Mouse (Mus musculus): ENCODE measurements at regions not wholly inside any gene's neighbourhood (a gene's known extent, or its start where the extent isn't known, plus 50 kb on each side); places are given as distances from the start of the nearest gene placed in this dataset.

- H3K27me3 ChIP-seq (ENCODE audit: control insufficient read depth, insufficient read depth, low read length), result no peaks in the 10 kb centered on the region
- no peaks in the 10 kb centered on the region for H3K4me1 ChIP-seq (replicated peaks; ENCODE audit: control insufficient read depth, insufficient read depth, low read length)
- H3K4me2 ChIP-seq (replicated peaks), result no peak overlapping the region
- H3K27ac ChIP-seq, result no peak overlapping the region
- H3K9ac ChIP-seq, result no peak overlapping the region
- no peaks in the 10 kb centered on the region for H3K36me3 ChIP-seq (replicated peaks; ENCODE audit: control insufficient read depth, insufficient read depth)
- no peaks in the 10 kb centered on the region for H3K9me3 ChIP-seq (ENCODE audit: control insufficient read depth, low read length)
- no peak overlapping the region for H3K4me3 ChIP-seq (replicated peaks; ENCODE audit: low read length)
- no peak for ATAC-seq (ENCODE audit: low FRiP score)
- 63% methylated on average over 4 of the region's 4 CpGs for WGBS
- no peak for DNase-seq (ENCODE audit: low spot score)
Measured at GRCm38 (mm10) chr7:40214395-40214794, 683.7 kb upstream of the Vstm2b start.

- no peak overlapping the region for H3K9ac ChIP-seq
- no peaks in the 10 kb centered on the region for H3K27me3 ChIP-seq (ENCODE audit: control insufficient read depth, insufficient read depth, low read length)
- H3K9me3 ChIP-seq (ENCODE audit: control insufficient read depth, low read length), result no peaks in the 10 kb centered on the region
- H3K4me1 ChIP-seq (replicated peaks; ENCODE audit: control insufficient read depth, insufficient read depth, low read length), result no peaks in the 10 kb centered on the region
- DNase-seq (ENCODE audit: low spot score) (no peak), ATAC-seq (ENCODE audit: low FRiP score) (no peak)
- no peak overlapping the region for H3K4me2 ChIP-seq (replicated peaks)
- H3K36me3 ChIP-seq (replicated peaks; ENCODE audit: control insufficient read depth, insufficient read depth), result no peaks in the 10 kb centered on the region
- 88% methylated on average over 2 of the region's 2 CpGs for WGBS
- no peak overlapping the region for H3K4me3 ChIP-seq (replicated peaks; ENCODE audit: low read length)
- H3K27ac ChIP-seq, result no peak overlapping the region
Measured at GRCm38 (mm10) chr7:40215271-40215670, 682.9 kb upstream of the Vstm2b start.

GRCm38 (mm10) chr7:40220549-40220948, 677.6 kb upstream of the Vstm2b start:
- Histone ChIP-seq H3K27me3 (ENCODE audit: control insufficient read depth, insufficient read depth, low read length) (no peaks in the 10 kb centered on the region), H3K4me3 (replicated peaks; ENCODE audit: low read length) (no peak overlapping the region), H3K27ac (no peak overlapping the region), H3K4me1 (replicated peaks; ENCODE audit: control insufficient read depth, insufficient read depth, low read length) (no peaks in the 10 kb centered on the region), H3K36me3 (replicated peaks; ENCODE audit: control insufficient read depth, insufficient read depth) (no peaks in the 10 kb centered on the region), H3K4me2 (replicated peaks) (no peak overlapping the region), H3K9me3 (ENCODE audit: control insufficient read depth, low read length) (no peaks in the 10 kb centered on the region), H3K9ac (no peak overlapping the region)
- DNase-seq (ENCODE audit: low spot score), result no peak
- WGBS, result 87% methylated on average over 4 of the region's 4 CpGs
- no peak for ATAC-seq (ENCODE audit: low FRiP score)

GRCm38 (mm10) chr7:40245188-40245587, 652.9 kb upstream of the Vstm2b start:
- ATAC-seq (ENCODE audit: low FRiP score) (no peak), DNase-seq (ENCODE audit: low spot score) (no peak)
- Histone ChIP-seq H3K36me3 (replicated peaks; ENCODE audit: control insufficient read depth, insufficient read depth) (no peaks in the 10 kb centered on the region), H3K4me2 (replicated peaks) (no peak overlapping the region), H3K9ac (no peak overlapping the region), H3K27ac (no peak overlapping the region), H3K4me1 (replicated peaks; ENCODE audit: control insufficient read depth, insufficient read depth, low read length) (no peaks in the 10 kb centered on the region), H3K4me3 (replicated peaks; ENCODE audit: low read length) (no peak overlapping the region), H3K9me3 (ENCODE audit: control insufficient read depth, low read length) (no peaks in the 10 kb centered on the region), H3K27me3 (ENCODE audit: control insufficient read depth, insufficient read depth, low read length) (no peaks in the 10 kb centered on the region)
- WGBS, result 81% methylated on average over 8 of the region's 8 CpGs

GRCm38 (mm10) chr7:40248521-40248920, 649.6 kb upstream of the Vstm2b start:
- Histone ChIP-seq H3K4me3 (replicated peaks; ENCODE audit: low read length) (no peak overlapping the region), H3K27me3 (ENCODE audit: control insufficient read depth, insufficient read depth, low read length) (no peaks in the 10 kb centered on the region), H3K9me3 (ENCODE audit: control insufficient read depth, low read length) (no peaks in the 10 kb centered on the region), H3K36me3 (replicated peaks; ENCODE audit: control insufficient read depth, insufficient read depth) (no peaks in the 10 kb centered on the region), H3K4me2 (replicated peaks) (no peak overlapping the region), H3K4me1 (replicated peaks; ENCODE audit: control insufficient read depth, insufficient read depth, low read length) (no peaks in the 10 kb centered on the region), H3K9ac (no peak overlapping the region), H3K27ac (no peak overlapping the region)
- 94% methylated on average over 2 of the region's 2 CpGs for WGBS
- ATAC-seq (ENCODE audit: low FRiP score) (no peak), DNase-seq (ENCODE audit: low spot score) (no peak)

- H3K9me3 ChIP-seq (ENCODE audit: control insufficient read depth, low read length), result no peaks in the 10 kb centered on the region
- WGBS, result 73% methylated on average over 2 of the region's 2 CpGs
- DNase-seq (ENCODE audit: low spot score) (no peak), ATAC-seq (ENCODE audit: low FRiP score) (no peak)
- H3K4me1 ChIP-seq (replicated peaks; ENCODE audit: control insufficient read depth, insufficient read depth, low read length), result no peaks in the 10 kb centered on the region
- H3K9ac ChIP-seq, result no peak overlapping the region
- no peak overlapping the region for H3K27ac ChIP-seq
- H3K27me3 ChIP-seq (ENCODE audit: control insufficient read depth, insufficient read depth, low read length), result no peaks in the 10 kb centered on the region
- H3K4me2 ChIP-seq (replicated peaks), result no peak overlapping the region
- H3K36me3 ChIP-seq (replicated peaks; ENCODE audit: control insufficient read depth, insufficient read depth), result no peaks in the 10 kb centered on the region
- no peak overlapping the region for H3K4me3 ChIP-seq (replicated peaks; ENCODE audit: low read length)
Measured at GRCm38 (mm10) chr7:40253486-40253885, 644.6 kb upstream of the Vstm2b start.

- H3K36me3 ChIP-seq (replicated peaks; ENCODE audit: control insufficient read depth, insufficient read depth), result no peaks in the 10 kb centered on the region
- H3K4me3 ChIP-seq (replicated peaks; ENCODE audit: low read length), result no peak overlapping the region
- no peak overlapping the region for H3K27ac ChIP-seq
- ATAC-seq (ENCODE audit: low FRiP score), result no peak
- no peak overlapping the region for H3K4me2 ChIP-seq (replicated peaks)
- no peaks in the 10 kb centered on the region for H3K27me3 ChIP-seq (ENCODE audit: control insufficient read depth, insufficient read depth, low read length)
- H3K9ac ChIP-seq, result no peak overlapping the region
- H3K9me3 ChIP-seq (ENCODE audit: control insufficient read depth, low read length), result no peaks in the 10 kb centered on the region
- DNase-seq (ENCODE audit: low spot score), result no peak
- WGBS, result 59% methylated on average over 1 of the region's 1 CpGs
- no peaks in the 10 kb centered on the region for H3K4me1 ChIP-seq (replicated peaks; ENCODE audit: control insufficient read depth, insufficient read depth, low read length)
Measured at GRCm38 (mm10) chr7:40257733-40258376, 640.3 kb upstream of the Vstm2b start.

GRCm38 (mm10) chr7:40258377-40258739, 639.8 kb upstream of the Vstm2b start:
- Histone ChIP-seq H3K27me3 (ENCODE audit: control insufficient read depth, insufficient read depth, low read length) (no peaks in the 10 kb centered on the region), H3K4me2 (replicated peaks) (no peak overlapping the region), H3K4me1 (replicated peaks; ENCODE audit: control insufficient read depth, insufficient read depth, low read length) (no peaks in the 10 kb centered on the region), H3K9me3 (ENCODE audit: control insufficient read depth, low read length) (no peaks in the 10 kb centered on the region), H3K9ac (no peak overlapping the region), H3K4me3 (replicated peaks; ENCODE audit: low read length) (no peak overlapping the region), H3K27ac (no peak overlapping the region), H3K36me3 (replicated peaks; ENCODE audit: control insufficient read depth, insufficient read depth) (no peaks in the 10 kb centered on the region)
- ATAC-seq (ENCODE audit: low FRiP score) (no peak), DNase-seq (ENCODE audit: low spot score) (peak; percentile 25)
- 56% methylated on average over 6 of the region's 6 CpGs for WGBS

GRCm38 (mm10) chr7:40273459-40274072, 624.6 kb upstream of the Vstm2b start:
- Histone ChIP-seq H3K9ac (no peak overlapping the region), H3K4me1 (replicated peaks; ENCODE audit: control insufficient read depth, insufficient read depth, low read length) (peaks cover 12% of the 10 kb centered on the region; the same call in 1 of the 2 replicates), H3K27ac (no peak overlapping the region), H3K4me2 (replicated peaks) (no peak overlapping the region), H3K4me3 (replicated peaks; ENCODE audit: low read length) (no peak overlapping the region), H3K9me3 (ENCODE audit: control insufficient read depth, low read length) (no peaks in the 10 kb centered on the region), H3K27me3 (ENCODE audit: control insufficient read depth, insufficient read depth, low read length) (no peaks in the 10 kb centered on the region), H3K36me3 (replicated peaks; ENCODE audit: control insufficient read depth, insufficient read depth) (no peaks in the 10 kb centered on the region)
- ATAC-seq (ENCODE audit: low FRiP score) (peak; percentile 70), DNase-seq (ENCODE audit: low spot score) (peak; percentile 80)
- 19% methylated on average over 2 of the region's 2 CpGs for WGBS
